Mouse (Mus musculus) bone marrow, adult 2 months (tissue): ENCODE measurements around the gene Rassf4. TPM values are rescaled to one million over a fixed set of nuclear protein-coding genes. Genes with fewer than 3 reads are reported as not detected.
"Not testable (repeated sequence)": the region's sequence is repeated elsewhere in the genome, so short reads cannot be mapped to it uniquely, and the experiment has no call there.

Source experiments
- H3K27ac ChIP-seq: fragments of 200-500 bp; 2 replicates; pipeline ENCODE4 v1.5.1; 2012; ENCODE audit warnings: low read depth, mild to moderate bottlenecking, control low read depth, inconsistent platforms, low read length; ENCODE audit not compliant: control insufficient read depth, poor library complexity, insufficient read depth
- H3K4me1 ChIP-seq: fragments of 200-500 bp; 2 replicates; pipeline ENCODE4 v1.6.1; 2011; ENCODE audit warnings: low read length; ENCODE audit not compliant: control insufficient read depth, insufficient read depth
- H3K4me3 ChIP-seq: fragments of 200-500 bp; replicated peaks from 2 replicates; pipeline ENCODE3; 2011; ENCODE audit warnings: mild to moderate bottlenecking, low read depth, low read length, control low read depth; ENCODE audit not compliant: control insufficient read depth
- CTCF ChIP-seq: fragments of 200-500 bp; IDR thresholded peaks from 2 replicates; pipeline ENCODE4 v1.5.1; 2011; ENCODE audit warnings: low read length, control low read depth; ENCODE audit not compliant: control insufficient read depth, insufficient read depth
- POLR2A ChIP-seq: fragments of 200-500 bp; IDR thresholded peaks from 2 replicates; pipeline ENCODE4 v1.6.1; 2011; ENCODE audit warnings: low read depth, mild to moderate bottlenecking, control low read depth, low read length, borderline replicate concordance; ENCODE audit not compliant: control insufficient read depth
- WGBS: fragments of 180-500 bp; shearing (Covaris S2); methylation state at CpG from one replicate; pipeline ENCODE4 v1.1.7; 2018; 5-methylcytosine and 5-hydroxymethylcytosine counted together
- polyA plus RNA-seq: library from polyadenylated mRNA; stranded (reverse); fragments of >200 nt; gene quantifications from 2 replicates; pipeline ENCODE4 v1.2.4, GENCODE M21; 2011; ENCODE audit warnings: low replicate concordance; ENCODE audit not compliant: missing spikeins, insufficient read depth, insufficient read length

The Rassf4 gene
- polyA plus RNA-seq, 1 experiment, result 18.3 TPM

DNA sequence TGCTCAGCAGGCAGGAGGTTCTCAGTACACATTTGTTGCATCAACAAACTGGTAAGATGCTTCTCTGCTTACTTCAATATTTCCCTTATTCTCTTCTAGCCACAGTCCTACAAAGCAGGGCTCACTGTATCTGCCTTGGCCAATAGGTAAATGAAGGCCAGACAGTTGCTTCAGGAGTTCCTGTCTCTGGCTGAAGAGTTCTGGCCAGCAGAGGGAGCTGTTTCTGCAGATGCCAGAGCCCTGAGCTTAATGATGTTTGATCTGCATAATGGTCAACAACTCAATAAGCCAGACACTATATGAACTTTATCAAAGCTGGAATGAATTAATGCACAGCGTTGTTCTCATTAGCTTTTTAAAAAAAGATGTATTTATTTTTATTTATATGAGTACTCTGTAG lies 41.6 kb downstream of the Rassf4 start:
- H3K27ac ChIP-seq, result no peak overlapping the region
- H3K4me1 ChIP-seq, result no peaks in the 10 kb centered on the region; the same call in 1 of the 2 replicates
- WGBS, result 43% methylated on average over 1 of the region's 1 CpGs
- TF ChIP-seq CTCF (peak; percentile 82), POLR2A (no peak)
- no peak overlapping the region for H3K4me3 ChIP-seq

DNA sequence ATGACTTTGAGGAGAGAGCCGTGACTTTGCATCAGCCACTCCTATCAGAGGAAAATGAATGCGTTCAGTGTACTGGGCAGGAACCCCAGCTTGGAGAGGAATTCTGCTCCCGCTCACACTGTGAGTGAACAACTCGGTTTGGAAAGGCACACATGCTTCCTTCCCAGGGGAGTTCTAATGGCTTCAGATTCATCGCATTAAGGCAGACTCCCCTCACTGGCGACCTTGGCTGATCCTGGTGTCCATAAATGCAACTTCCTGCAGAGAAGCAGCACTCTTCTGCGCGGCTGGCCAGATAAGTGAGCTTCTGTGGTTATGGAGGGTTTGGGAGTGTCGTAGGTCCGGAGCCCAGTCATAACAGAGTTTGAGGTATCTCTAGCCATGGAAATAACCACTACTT lies 44.0 kb downstream of the Rassf4 start:
- H3K4me1 ChIP-seq, result no peaks in the 10 kb centered on the region; the same call in 1 of the 2 replicates
- no peak for TF ChIP-seq CTCF

DNA sequence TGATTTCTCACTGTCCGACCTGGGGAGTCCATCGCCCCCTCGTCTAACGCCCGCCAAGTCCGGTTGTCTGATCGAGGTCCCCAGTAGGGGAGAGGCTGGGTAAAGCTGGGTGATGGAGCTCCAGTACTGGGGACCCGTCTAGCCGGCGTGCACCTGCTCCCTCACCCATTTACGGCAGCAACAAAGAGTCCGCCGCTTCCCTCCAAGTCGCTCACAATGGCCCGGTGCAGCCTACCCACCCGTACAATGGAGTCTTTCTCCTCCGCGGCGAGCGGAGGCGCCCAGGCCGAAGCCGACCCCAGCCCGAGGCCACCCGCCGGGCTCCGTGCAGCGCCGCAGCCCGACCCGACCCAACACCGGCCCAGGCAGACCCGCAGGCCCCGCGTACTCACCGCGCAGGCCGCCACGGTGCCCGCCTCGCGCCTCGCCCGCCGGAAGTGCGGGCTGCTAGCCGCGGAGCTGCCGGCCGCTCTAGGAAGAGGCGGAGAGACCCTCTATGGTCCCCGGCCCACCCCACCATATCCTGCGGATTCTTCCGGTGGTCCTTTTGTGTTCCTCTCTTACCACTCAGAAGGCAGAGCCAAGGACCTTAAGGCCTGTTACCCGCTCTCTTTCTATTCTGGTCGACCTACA lies 45.1 kb downstream of the Rassf4 start, which contains the start of gene Zfp422:
Zfp422 (minus strand) TSS at position 461 of the 633 bp plus-strand sequence.
- Histone ChIP-seq H3K4me1 (no peaks in the 10 kb centered on the region; the same call in 1 of the 2 replicates), H3K27ac (peak within 1 kb of the TSS; percentile 78), H3K4me3 (peak within 1 kb of the TSS; percentile 74)
- WGBS, result under 1% methylated on average over 56 of the region's 56 CpGs
- TF ChIP-seq POLR2A (peak; percentile 57; the same call in 1 of the 2 replicates), CTCF (no peak)

More for the DNA sequence above, 44.0 kb downstream of the Rassf4 start:
- Histone ChIP-seq H3K4me3 (no peak overlapping the region), H3K27ac (no peak overlapping the region)
- 61% methylated on average over 10 of the region's 10 CpGs for WGBS

DNA sequence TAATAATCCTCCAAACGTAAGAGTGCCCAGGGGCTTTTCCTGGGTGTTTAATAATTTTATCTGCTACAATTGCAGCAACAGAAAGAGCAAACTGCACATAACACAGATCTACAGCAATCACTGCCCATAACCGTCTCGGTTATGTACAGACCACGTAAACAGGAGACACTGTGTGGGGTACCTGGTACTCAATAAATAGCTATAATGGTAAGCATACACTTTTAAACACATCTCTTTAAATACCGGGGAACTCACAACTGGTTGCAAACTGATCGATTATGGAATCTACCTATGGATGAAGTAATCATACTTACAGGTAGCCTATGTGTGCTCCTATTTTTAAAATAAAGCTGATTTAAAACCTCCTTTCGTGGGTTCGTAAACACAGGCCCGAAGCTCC lies 45.7 kb downstream of the Rassf4 start:
- 4% methylated on average over 9 of the region's 9 CpGs for WGBS
- no peaks in the 10 kb centered on the region; the same call in 1 of the 2 replicates for H3K4me1 ChIP-seq
- TF ChIP-seq POLR2A (no peak), CTCF (no peak)
- no peak overlapping the region for H3K27ac ChIP-seq
- H3K4me3 ChIP-seq, result peak overlapping the region; percentile 74

DNA sequence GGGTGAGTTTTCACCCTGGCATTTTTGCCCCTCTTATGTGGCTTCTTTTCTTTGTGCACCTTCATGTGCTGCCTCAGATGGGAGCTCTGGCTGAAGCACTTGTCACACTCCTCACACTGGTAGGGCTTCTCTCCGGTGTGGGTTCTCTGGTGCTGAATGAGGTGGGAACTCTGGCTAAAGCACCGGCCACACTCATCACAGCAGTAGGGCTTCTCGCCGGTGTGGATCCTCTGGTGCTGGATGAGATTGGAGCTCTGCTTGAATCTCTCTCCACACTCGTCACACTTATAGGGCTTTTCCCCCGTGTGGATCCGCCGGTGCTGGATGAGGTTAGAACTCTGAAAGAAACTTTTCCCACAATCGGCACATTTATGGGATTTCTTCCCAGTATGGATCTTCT lies 47.3 kb downstream of the Rassf4 start:
- 92% methylated on average over 9 of the region's 9 CpGs for WGBS
- H3K4me3 ChIP-seq, H3K27ac ChIP-seq, H3K4me1 ChIP-seq: not testable (repeated sequence)

DNA sequence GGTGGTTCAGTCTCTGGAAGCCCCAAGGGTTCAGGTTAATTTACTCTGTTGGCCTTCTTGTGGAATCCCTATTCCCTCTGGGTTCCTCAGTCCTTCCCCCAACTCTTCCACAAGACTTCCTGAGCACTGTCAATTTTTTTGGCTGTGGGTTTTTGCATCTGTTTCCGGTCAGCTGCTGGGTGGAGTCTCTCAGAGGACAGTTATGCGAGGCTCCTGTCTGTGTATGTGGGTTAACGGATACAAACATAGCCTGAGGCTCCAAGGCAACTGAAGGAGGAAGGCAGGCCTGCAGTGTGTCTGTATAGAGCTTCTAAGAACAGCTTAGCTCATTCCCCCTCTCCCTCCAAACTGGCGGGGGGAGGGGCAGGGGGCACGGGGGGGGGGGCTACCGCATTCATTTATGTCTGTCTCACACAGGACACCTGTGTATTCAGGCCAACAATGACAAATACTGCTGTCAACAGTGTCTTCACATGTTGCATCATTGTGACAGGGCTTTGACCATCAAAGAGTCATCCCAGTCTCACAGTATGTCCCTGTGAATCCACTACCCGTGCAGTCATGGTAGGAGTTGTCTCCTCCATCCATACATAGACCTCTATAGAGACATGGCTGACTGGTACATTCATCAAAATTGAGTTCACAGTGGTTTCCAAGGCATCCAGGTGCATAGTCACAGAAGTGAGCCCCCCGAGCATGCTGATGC lies 52.3 kb downstream of the Rassf4 start:
- no peak overlapping the region for H3K27ac ChIP-seq
- WGBS, result 19% methylated on average over 8 of the region's 8 CpGs
- H3K4me1 ChIP-seq, result peaks cover 3% of the 10 kb centered on the region
- TF ChIP-seq POLR2A (no peak), CTCF (no peak)
- no peak overlapping the region for H3K4me3 ChIP-seq

DNA sequence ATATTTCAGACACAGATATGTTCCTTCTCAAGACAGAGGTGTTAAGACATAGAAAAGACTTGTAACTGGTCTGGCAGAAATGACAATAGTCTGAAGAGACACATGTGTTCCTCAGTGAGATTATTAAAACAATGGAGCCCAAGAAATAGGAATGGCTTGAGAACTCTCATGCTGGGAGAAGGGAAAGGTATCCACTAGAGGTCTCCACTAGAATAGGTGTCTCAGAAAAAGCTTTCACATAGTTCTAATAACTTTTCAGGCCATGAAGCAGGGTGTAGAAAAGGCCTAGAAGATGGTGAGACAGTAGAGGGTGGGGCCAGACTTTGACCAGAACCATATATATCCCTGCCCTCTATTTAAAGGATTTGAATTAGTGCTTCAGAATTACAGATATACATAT lies 55.7 kb downstream of the Rassf4 start:
- peaks cover 3% of the 10 kb centered on the region for H3K4me1 ChIP-seq
- no peak for TF ChIP-seq POLR2A
- TF ChIP-seq CTCF, result no peak

DNA sequence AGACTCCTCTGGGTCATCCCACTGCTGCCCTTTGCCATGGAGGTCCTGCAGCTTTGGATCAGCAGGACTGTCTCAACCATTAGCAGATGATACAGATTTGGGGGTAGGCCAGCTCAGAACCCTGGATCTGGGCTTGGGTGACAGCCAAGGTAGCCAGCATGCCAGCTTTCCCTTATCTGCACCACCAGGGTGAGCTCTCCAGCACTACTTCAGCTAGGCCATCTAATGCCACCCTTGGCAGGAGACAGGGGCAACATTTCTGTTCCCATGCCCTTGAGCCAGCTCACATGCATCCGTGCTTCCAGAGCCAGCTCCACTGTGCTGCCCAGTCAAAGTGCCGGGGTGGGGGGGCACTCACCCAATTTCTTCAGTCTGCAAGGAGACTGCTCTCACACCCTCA lies 58.0 kb downstream of the Rassf4 start:
- H3K27ac ChIP-seq, result no peak overlapping the region
- WGBS, result 83% methylated on average over 2 of the region's 2 CpGs
- no peak overlapping the region for H3K4me3 ChIP-seq
- no peaks in the 10 kb centered on the region for H3K4me1 ChIP-seq
- TF ChIP-seq CTCF, result no peak
- no peak for TF ChIP-seq POLR2A

More for the DNA sequence above, 55.7 kb downstream of the Rassf4 start:
- Histone ChIP-seq H3K27ac (no peak overlapping the region), H3K4me3 (no peak overlapping the region)
